Comparison of ENCODE assay signal across 10 mouse cellular contexts in genomic region chr10:76326304-76327006, GRCm38 (mm10). TPM values are rescaled to one million over a fixed set of nuclear protein-coding genes. Genes with fewer than 3 reads are reported as not detected.
DNase-seq lines count a peak whose midpoint lies in the region; ATAC-seq and TF ChIP-seq lines count a peak whose summit lies in the region.
"Had no signal": no experiment of that assay in that cellular context is flagged by ENCODE, and none has a peak within 500 bp of the region (broad histone marks: within the 10 kb centered on the region; RNA-seq: fewer than 3 reads in every experiment).

No protein-coding gene starts in this region.

- H3K4me3 ChIP-seq in hindbrain, postnatal 0 days (ENCODE audit: low read length), result no peak overlapping the region
- no peak overlapping the region for H3K4me3 ChIP-seq in hindbrain, embryonic 14.5 days (replicated peaks; ENCODE audit: low read length)
- H3K4me3 ChIP-seq in MEL (ENCODE audit: control insufficient read depth in 1 of 2, insufficient read depth in 1 of 2, low read depth in 2 of 2, low read length in 2 of 2), result no peak overlapping the region
- no peak overlapping the region for H3K4me3 ChIP-seq in midbrain, embryonic 11.5 days (ENCODE audit: low read depth, low read length)
- H3K4me3 ChIP-seq: embryonic facial prominence, embryonic 12.5 days; limb, embryonic 15.5 days had no signal

- no peak for TF ChIP-seq POLR2A in MEL (IDR thresholded peaks at IDR 0.05; ENCODE audit: control insufficient read depth in 1 of 2, insufficient read depth in 1 of 2, low read depth in 1 of 2, low read length in 2 of 2, poor library complexity in 1 of 2)

- H3K9me3 ChIP-seq in hindbrain, postnatal 0 days (ENCODE audit: low read length), result no peaks in the 10 kb centered on the region
- no peaks in the 10 kb centered on the region for H3K9me3 ChIP-seq in hindbrain, embryonic 14.5 days (ENCODE audit: control insufficient read depth, low read length)
- no peaks in the 10 kb centered on the region for H3K9me3 ChIP-seq in MEL (replicated peaks; ENCODE audit: insufficient read depth, low read length)
- no peaks in the 10 kb centered on the region for H3K9me3 ChIP-seq in midbrain, embryonic 11.5 days (ENCODE audit: control insufficient read depth, low read length)
- H3K9me3 ChIP-seq: embryonic facial prominence, embryonic 12.5 days; limb, embryonic 15.5 days had no signal

- no peak overlapping the region for H3K4me2 ChIP-seq in hindbrain, postnatal 0 days (ENCODE audit: low read depth, low read length)
- H3K4me2 ChIP-seq in hindbrain, embryonic 14.5 days (replicated peaks), result no peak overlapping the region
- H3K4me2 ChIP-seq in midbrain, embryonic 11.5 days, result no peak overlapping the region
- H3K4me2 ChIP-seq: embryonic facial prominence, embryonic 12.5 days; limb, embryonic 15.5 days had no signal

- no peak overlapping the region for H3K9ac ChIP-seq in hindbrain, postnatal 0 days (replicated peaks; ENCODE audit: low read length)
- H3K9ac ChIP-seq in hindbrain, embryonic 14.5 days, result no peak overlapping the region
- no peak overlapping the region for H3K9ac ChIP-seq in MEL (ENCODE audit: control insufficient read depth, low read depth, low read length, poor library complexity, severe bottlenecking)
- H3K9ac ChIP-seq in midbrain, embryonic 11.5 days (ENCODE audit: low read length), result no peak overlapping the region
- H3K9ac ChIP-seq: embryonic facial prominence, embryonic 12.5 days; limb, embryonic 15.5 days had no signal

- TF ChIP-seq EP300 in MEL (IDR thresholded peaks at IDR 0.05; ENCODE audit: low read depth in 1 of 2, low read length in 2 of 2), result no peak

- H3K4me1 ChIP-seq in hindbrain, postnatal 0 days (ENCODE audit: insufficient read depth, low read length), result no peaks in the 10 kb centered on the region
- H3K4me1 ChIP-seq in hindbrain, embryonic 14.5 days (replicated peaks; ENCODE audit: control insufficient read depth, insufficient read depth, low read length), result no peaks in the 10 kb centered on the region
- no peaks in the 10 kb centered on the region; a peak in 1 of 4 replicates for H3K4me1 ChIP-seq in MEL (ENCODE audit: control insufficient read depth in 1 of 2, insufficient read depth in 2 of 2, low read length in 2 of 2)
- no peaks in the 10 kb centered on the region for H3K4me1 ChIP-seq in midbrain, embryonic 11.5 days (ENCODE audit: control insufficient read depth, insufficient read depth, low read length)
- H3K4me1 ChIP-seq: embryonic facial prominence, embryonic 12.5 days; limb, embryonic 15.5 days had no signal

- DNase-seq in hindbrain, postnatal 0 days (ENCODE audit: low spot score), result peak; percentile 49
- no peak for DNase-seq in hindbrain, embryonic 14.5 days (ENCODE audit: low spot score)
- DNase-seq in A20 (ENCODE audit: low read depth, low spot score) (peak; percentile 55), MEL (ENCODE audit: low read depth, low spot score) (peak; percentile 49)
- peak; percentile 22 for DNase-seq in embryo, embryonic 9.5 days (ENCODE audit: extremely low spot score)
- peak; percentile 45 for DNase-seq in lung, postnatal 25 days (ENCODE audit: low spot score)
- DNase-seq in midbrain, embryonic 11.5 days (ENCODE audit: low spot score, missing footprints), result no peak

- H3K36me3 ChIP-seq in hindbrain, postnatal 0 days (ENCODE audit: insufficient read depth, low read length), result peaks cover 5% of the 10 kb centered on the region; the same call in 1 of the 2 replicates
- peaks cover 10% of the 10 kb centered on the region; the same call in 1 of the 2 replicates for H3K36me3 ChIP-seq in hindbrain, embryonic 14.5 days (replicated peaks; ENCODE audit: control insufficient read depth, insufficient read depth)
- no peaks in the 10 kb centered on the region; a peak in 1 of 4 replicates for H3K36me3 ChIP-seq in MEL (ENCODE audit: control insufficient read depth in 1 of 2, insufficient read depth in 2 of 2, low read length in 2 of 2)
- H3K36me3 ChIP-seq in midbrain, embryonic 11.5 days (ENCODE audit: control insufficient read depth, insufficient read depth, low read length), result no peaks in the 10 kb centered on the region

- 68% methylated on average over 6 of the region's 6 CpGs for WGBS in hindbrain, postnatal 0 days
- 76% methylated on average over 5 of the region's 6 CpGs for WGBS in hindbrain, embryonic 14.5 days
- 77% methylated on average over 6 of the region's 6 CpGs for WGBS in midbrain, embryonic 11.5 days

- no peak overlapping the region for H3K27ac ChIP-seq in hindbrain, postnatal 0 days
- no peak overlapping the region for H3K27ac ChIP-seq in hindbrain, embryonic 14.5 days
- no peak overlapping the region for H3K27ac ChIP-seq in MEL (ENCODE audit: control insufficient read depth, low read depth, low read length)
- H3K27ac ChIP-seq in midbrain, embryonic 11.5 days (ENCODE audit: low read depth, low read length), result no peak overlapping the region
- H3K27ac ChIP-seq: embryonic facial prominence, embryonic 12.5 days; limb, embryonic 15.5 days had no signal

- ATAC-seq in hindbrain, postnatal 0 days, result no peak
- ATAC-seq in hindbrain, embryonic 14.5 days (ENCODE audit: low FRiP score), result no peak
- no peak for ATAC-seq in midbrain, embryonic 11.5 days (ENCODE audit: low FRiP score)
- no peak for ATAC-seq in activated CD4-positive, CD25-positive, alpha-beta regulatory T cell, adult 4 months

- H3K79me2 ChIP-seq in MEL (ENCODE audit: control insufficient read depth, insufficient read depth, low read length, poor library complexity), result no peaks in the 10 kb centered on the region; the same call in 1 of the 2 replicates

- TF ChIP-seq CTCF in hindbrain, postnatal 0 days (IDR thresholded peaks at IDR 0.05; ENCODE audit: low read depth), result peak; percentile 61
- peak; percentile 35 to 59 (median 51); a peak in 5 of 6 replicates for TF ChIP-seq CTCF in MEL (IDR thresholded peaks at IDR 0.05 in 2 of 3, conservative IDR thresholded peaks at IDR 0.05 in 1 of 3; ENCODE audit: control insufficient read depth in 1 of 3, insufficient read depth in 1 of 3, low read depth in 2 of 3, low read length in 3 of 3, poor library complexity in 1 of 3, severe bottlenecking in 1 of 3)

- no peaks in the 10 kb centered on the region for H3K27me3 ChIP-seq in hindbrain, postnatal 0 days (ENCODE audit: insufficient read depth, low read length)
- H3K27me3 ChIP-seq in hindbrain, embryonic 14.5 days (ENCODE audit: control insufficient read depth, insufficient read depth, low read length), result no peaks in the 10 kb centered on the region
- H3K27me3 ChIP-seq in MEL (ENCODE audit: control insufficient read depth in 1 of 2, insufficient read depth in 2 of 2, low read length in 2 of 2), result no peaks in the 10 kb centered on the region
- H3K27me3 ChIP-seq in midbrain, embryonic 11.5 days (ENCODE audit: control insufficient read depth, insufficient read depth, low read length), result no peaks in the 10 kb centered on the region
- H3K27me3 ChIP-seq: embryonic facial prominence, embryonic 12.5 days; limb, embryonic 15.5 days had no signal

- peak; percentile 55 for TF ChIP-seq RAD21 in MEL (IDR thresholded peaks at IDR 0.05; ENCODE audit: low read depth, low read length)

TF ChIP-seq in MEL, 35 proteins besides CTCF, POLR2A, EP300 and RAD21:
- peak; percentile 36; the same call in 1 of the 2 replicates for TF ChIP-seq ZNF384 (IDR thresholded peaks at IDR 0.05; ENCODE audit: low read depth, low read length)
- TF ChIP-seq ETS1 (IDR thresholded peaks at IDR 0.05; ENCODE audit: low read depth, low read length), result no peak
- no peak for TF ChIP-seq MYB (IDR thresholded peaks at IDR 0.05; ENCODE audit: low read depth, low read length)
- peak; percentile 48 for TF ChIP-seq SMC3 (IDR thresholded peaks at IDR 0.05; ENCODE audit: low read depth, low read length)
- no peak for TF ChIP-seq RCOR1 (IDR thresholded peaks at IDR 0.05; ENCODE audit: low read depth, low read length)
TF ChIP-seq in MEL: peak in this region for 2.

RNA-seq across cellular contexts. Expression of gene Dip2a, which starts 18.6 kb away (rescaled TPM):
- total RNA-seq in hindbrain, postnatal 0 days (2014; rRNA removed), result 54.3 and 65.2 TPM in 2 replicates
- polyA plus RNA-seq in hindbrain, postnatal 0 days (2015; fragmentation: Nextera tagmentation; extraction: Ambion mirVana), result 12.6 TPM in 2 replicates
- polyA plus RNA-seq in hindbrain, embryonic 14.5 days (2014; fragmentation: Nextera tagmentation; extraction: Ambion mirVana), result 11.3 and 12.1 TPM in 2 replicates
- 2.6 and 2.8 TPM in 2 replicates for total RNA-seq in MEL (2012; rRNA removed)
- 1 to 10 TPM in 1 of 2 experiments, not detected in 1; 5.7 TPM for polyA plus RNA-seq in MEL (2012; ENCODE audit: insufficient read depth in 1 of 2, insufficient read length in 2 of 2, low read depth in 1 of 2, low replicate concordance in 2 of 2, missing spikeins in 1 of 2)
- polyA plus RNA-seq in midbrain, embryonic 11.5 days (2014; fragmentation: Nextera tagmentation; extraction: Ambion mirVana), result 4.1 and 4.2 TPM in 2 replicates
- polyA plus RNA-seq in activated CD4-positive, CD25-positive, alpha-beta regulatory T cell, adult 4 months (2017; shearing (Covaris generic)), result 1 to 10 TPM; 1.3 to 1.8 TPM

Comparison
In these comparisons a context has a peak if more than half of its experiments do, and no peak if none do; other contexts are left out.
1. DNase-seq: peak in hindbrain, postnatal 0 days (single experiment), A20 (single experiment), MEL (single experiment), embryo, embryonic 9.5 days (single experiment) and lung, postnatal 25 days (single experiment); none in hindbrain, embryonic 14.5 days (single experiment) and midbrain, embryonic 11.5 days (single experiment).